Mouse (Mus musculus): Measurements from ENCODE around the gene Ddx52. TPM values are rescaled to one million over a fixed set of nuclear protein-coding genes. Genes with fewer than 3 reads are reported as not detected.

Ddx52 gene
- polyA plus RNA-seq, 1 experiment from 2014 or later: 48.3 TPM

- no peak overlapping the region for H3K4me3 ChIP-seq (ENCODE audit: low read depth, low read length)
- ATAC-seq (ENCODE audit: insufficient read depth, low FRiP score, low TSS enrichment): no peak
- 84% methylated on average over 3 of the region's 3 CpGs for WGBS
- peaks cover 2% of the 10 kb centered on the region; the same call in 1 of the 2 replicates for H3K36me3 ChIP-seq (ENCODE audit: control insufficient read depth, insufficient read depth, low read length)
- no peak overlapping the region for H3K27ac ChIP-seq (ENCODE audit: low read depth, low read length)
- no peaks in the 10 kb centered on the region for H3K27me3 ChIP-seq (ENCODE audit: control insufficient read depth, insufficient read depth, low read length)
- no peak overlapping the region for H3K4me2 ChIP-seq (ENCODE audit: low read depth)
- H3K9ac ChIP-seq (ENCODE audit: low read length): no peak overlapping the region
- no peaks in the 10 kb centered on the region for H3K9me3 ChIP-seq (ENCODE audit: control insufficient read depth, low read length)
- no peaks in the 10 kb centered on the region for H3K4me1 ChIP-seq (ENCODE audit: control insufficient read depth, insufficient read depth, low read length)
- DNase-seq (ENCODE audit: low spot score): no peak
Observed at GRCm38 (mm10) chr11:84001257-84001656, 59.4 kb downstream of the Ddx52 start.

GRCm38 (mm10) chr11:84003986-84004385 lies 62.1 kb downstream of the Ddx52 start:
- no peak overlapping the region for H3K4me3 ChIP-seq (ENCODE audit: low read depth, low read length)
- no peaks in the 10 kb centered on the region for H3K4me1 ChIP-seq (ENCODE audit: control insufficient read depth, insufficient read depth, low read length)
- H3K27me3 ChIP-seq (ENCODE audit: control insufficient read depth, insufficient read depth, low read length): no peaks in the 10 kb centered on the region
- H3K27ac ChIP-seq (ENCODE audit: low read depth, low read length): no peak overlapping the region
- H3K9ac ChIP-seq (ENCODE audit: low read length): no peak overlapping the region
- H3K9me3 ChIP-seq (ENCODE audit: control insufficient read depth, low read length): no peaks in the 10 kb centered on the region
- ATAC-seq (ENCODE audit: insufficient read depth, low FRiP score, low TSS enrichment) (no peak), DNase-seq (ENCODE audit: low spot score) (no peak)
- H3K4me2 ChIP-seq (ENCODE audit: low read depth): no peak overlapping the region
- H3K36me3 ChIP-seq (ENCODE audit: control insufficient read depth, insufficient read depth, low read length): peaks cover 2% of the 10 kb centered on the region; the same call in 1 of the 2 replicates
- WGBS: 86% methylated on average over 6 of the region's 6 CpGs

DNA sequence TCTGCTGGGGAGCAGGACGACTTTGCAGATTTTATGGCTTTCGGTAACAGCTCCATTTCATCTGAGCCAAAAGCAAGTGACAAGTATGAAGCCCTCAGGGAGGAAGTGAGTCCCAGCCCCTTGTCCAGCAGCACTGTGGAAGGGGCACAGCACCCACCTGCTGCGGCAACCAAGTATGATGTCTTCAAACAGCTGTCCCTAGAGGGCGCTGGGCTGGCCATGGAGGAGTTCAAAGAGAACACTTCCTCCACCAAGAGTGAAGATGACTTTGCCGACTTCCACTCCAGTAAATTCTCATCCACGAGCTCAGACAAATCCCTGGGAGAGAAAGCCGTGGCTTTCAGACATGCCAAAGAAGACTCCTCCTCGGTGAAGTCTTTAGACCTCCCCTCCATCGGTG lies 67.1 kb downstream of the Ddx52 start:
- no peaks in the 10 kb centered on the region for H3K27me3 ChIP-seq (ENCODE audit: control insufficient read depth, insufficient read depth, low read length)
- H3K36me3 ChIP-seq (ENCODE audit: control insufficient read depth, insufficient read depth, low read length): peaks cover 2% of the 10 kb centered on the region; the same call in 1 of the 2 replicates
- no peaks in the 10 kb centered on the region for H3K9me3 ChIP-seq (ENCODE audit: control insufficient read depth, low read length)
- H3K4me2 ChIP-seq (ENCODE audit: low read depth): no peak overlapping the region
- H3K9ac ChIP-seq (ENCODE audit: low read length): no peak overlapping the region
- H3K4me1 ChIP-seq (ENCODE audit: control insufficient read depth, insufficient read depth, low read length): peaks cover 10% of the 10 kb centered on the region; the same call in 1 of the 2 replicates
- DNase-seq (ENCODE audit: low spot score) (no peak), ATAC-seq (ENCODE audit: insufficient read depth, low FRiP score, low TSS enrichment) (no peak)
- no peak overlapping the region for H3K27ac ChIP-seq (ENCODE audit: low read depth, low read length)
- WGBS: 81% methylated on average over 9 of the region's 9 CpGs
- no peak overlapping the region for H3K4me3 ChIP-seq (ENCODE audit: low read depth, low read length)

GRCm38 (mm10) chr11:84010411-84010810 lies 68.5 kb downstream of the Ddx52 start:
- Histone ChIP-seq H3K4me2 (ENCODE audit: low read depth) (no peak overlapping the region), H3K36me3 (ENCODE audit: control insufficient read depth, insufficient read depth, low read length) (peaks cover 2% of the 10 kb centered on the region; the same call in 1 of the 2 replicates), H3K4me3 (ENCODE audit: low read depth, low read length) (no peak overlapping the region), H3K9ac (ENCODE audit: low read length) (no peak overlapping the region), H3K9me3 (ENCODE audit: control insufficient read depth, low read length) (no peaks in the 10 kb centered on the region), H3K27ac (ENCODE audit: low read depth, low read length) (no peak overlapping the region), H3K27me3 (ENCODE audit: control insufficient read depth, insufficient read depth, low read length) (no peaks in the 10 kb centered on the region), H3K4me1 (ENCODE audit: control insufficient read depth, insufficient read depth, low read length) (peaks cover 10% of the 10 kb centered on the region; the same call in 1 of the 2 replicates)
- DNase-seq (ENCODE audit: low spot score): no peak
- no peak for ATAC-seq (ENCODE audit: insufficient read depth, low FRiP score, low TSS enrichment)
- 74% methylated on average over 9 of the region's 9 CpGs for WGBS

GRCm38 (mm10) chr11:84011050-84011449 lies 69.2 kb downstream of the Ddx52 start:
- Histone ChIP-seq H3K9me3 (ENCODE audit: control insufficient read depth, low read length) (no peaks in the 10 kb centered on the region), H3K27me3 (ENCODE audit: control insufficient read depth, insufficient read depth, low read length) (no peaks in the 10 kb centered on the region), H3K4me2 (ENCODE audit: low read depth) (no peak overlapping the region), H3K27ac (ENCODE audit: low read depth, low read length) (no peak overlapping the region), H3K36me3 (ENCODE audit: control insufficient read depth, insufficient read depth, low read length) (peaks cover 2% of the 10 kb centered on the region; the same call in 1 of the 2 replicates), H3K9ac (ENCODE audit: low read length) (no peak overlapping the region), H3K4me1 (ENCODE audit: control insufficient read depth, insufficient read depth, low read length) (peaks cover 10% of the 10 kb centered on the region; the same call in 1 of the 2 replicates), H3K4me3 (ENCODE audit: low read depth, low read length) (no peak overlapping the region)
- WGBS: 26% methylated on average over 12 of the region's 12 CpGs
- DNase-seq (ENCODE audit: low spot score) (no peak), ATAC-seq (ENCODE audit: insufficient read depth, low FRiP score, low TSS enrichment) (no peak)

DNA sequence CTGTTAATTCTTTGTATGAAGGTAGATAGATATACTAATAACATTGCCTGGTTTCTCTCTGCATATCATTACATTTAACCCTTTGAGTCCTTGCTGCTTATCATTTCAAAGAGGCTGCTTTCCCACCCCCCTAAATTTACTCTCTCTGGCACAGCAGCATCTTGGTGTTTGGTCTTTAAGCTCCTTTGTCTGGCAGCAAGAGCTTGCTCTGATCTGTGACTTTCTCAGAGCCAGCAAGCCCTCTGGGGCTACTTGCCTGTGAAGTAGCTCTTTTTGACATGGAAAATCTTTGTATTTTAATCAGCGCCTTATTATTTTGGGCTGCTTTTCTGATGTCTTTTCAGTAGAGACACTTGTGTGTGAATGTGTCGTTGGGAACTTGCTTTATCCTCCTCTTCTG lies 69.7 kb downstream of the Ddx52 start:
- H3K4me2 ChIP-seq (ENCODE audit: low read depth): no peak overlapping the region
- no peak overlapping the region for H3K27ac ChIP-seq (ENCODE audit: low read depth, low read length)
- WGBS: 37% methylated on average over 2 of the region's 2 CpGs
- no peak for DNase-seq (ENCODE audit: low spot score)
- peaks cover 10% of the 10 kb centered on the region; the same call in 1 of the 2 replicates for H3K4me1 ChIP-seq (ENCODE audit: control insufficient read depth, insufficient read depth, low read length)
- no peaks in the 10 kb centered on the region for H3K27me3 ChIP-seq (ENCODE audit: control insufficient read depth, insufficient read depth, low read length)
- no peak for ATAC-seq (ENCODE audit: insufficient read depth, low FRiP score, low TSS enrichment)
- H3K36me3 ChIP-seq (ENCODE audit: control insufficient read depth, insufficient read depth, low read length): peaks cover 2% of the 10 kb centered on the region; the same call in 1 of the 2 replicates
- no peak overlapping the region for H3K4me3 ChIP-seq (ENCODE audit: low read depth, low read length)
- no peaks in the 10 kb centered on the region for H3K9me3 ChIP-seq (ENCODE audit: control insufficient read depth, low read length)
- no peak overlapping the region for H3K9ac ChIP-seq (ENCODE audit: low read length)

Other genes starting within 250 kb of the Ddx52 start
- 1.0 TPM in 1 of 2 replicates, not detected in the other for gene Wfdc17, start 238.1 kb upstream of the Ddx52 start, polyA plus RNA-seq (2014; fragmentation: Nextera tagmentation; extraction: Ambion mirVana)
- not detected in 2 replicates for gene Wfdc18, start 233.0 kb upstream of the Ddx52 start, polyA plus RNA-seq (2014; fragmentation: Nextera tagmentation; extraction: Ambion mirVana)
- not detected in 2 replicates for gene Wfdc21, start 195.1 kb upstream of the Ddx52 start, polyA plus RNA-seq (2014; fragmentation: Nextera tagmentation; extraction: Ambion mirVana)
- 29.7 and 30.9 TPM in 2 replicates for gene Heatr6, start 188.4 kb upstream of the Ddx52 start, polyA plus RNA-seq (2014; fragmentation: Nextera tagmentation; extraction: Ambion mirVana)
- 0.09 and 0.28 TPM in 2 replicates for gene Hnf1b, start 92.0 kb upstream of the Ddx52 start, polyA plus RNA-seq (2014; fragmentation: Nextera tagmentation; extraction: Ambion mirVana)
- 18.6 and 20.1 TPM in 2 replicates for gene Synrg, start 22.4 kb downstream of the Ddx52 start, polyA plus RNA-seq (2014; fragmentation: Nextera tagmentation; extraction: Ambion mirVana)
- 12.3 and 13.1 TPM in 2 replicates for gene Dusp14, start 127.2 kb downstream of the Ddx52 start, polyA plus RNA-seq (2014; fragmentation: Nextera tagmentation; extraction: Ambion mirVana)
- 32.8 and 37.5 TPM in 2 replicates for gene Tada2a, start 187.5 kb downstream of the Ddx52 start, polyA plus RNA-seq (2014; fragmentation: Nextera tagmentation; extraction: Ambion mirVana)
- 29.4 and 29.9 TPM in 2 replicates for gene Acaca, start 187.6 kb downstream of the Ddx52 start, polyA plus RNA-seq (2014; fragmentation: Nextera tagmentation; extraction: Ambion mirVana)
- not detected in 2 replicates for gene Gm11437, start 225.4 kb downstream of the Ddx52 start, polyA plus RNA-seq (2014; fragmentation: Nextera tagmentation; extraction: Ambion mirVana)